Mouse (Mus musculus) heart, postnatal 0 days (tissue): ENCODE results near the gene Hdac10. TPM values are rescaled to one million over a fixed set of nuclear protein-coding genes. Genes with fewer than 3 reads are reported as not detected.

Experiments used
- ATAC-seq: fragments of 200-750 bp; cut with Nextera tagmentation; 2 replicates; pipeline ENCODE4 v1.8.0; 2017; ENCODE audit warnings: low read depth, moderate number of reproducible peaks, moderate library complexity; ENCODE audit not compliant: insufficient read depth
- DNase-seq: peaks from one replicate; pipeline ENCODE4 v3.0.0-alpha.2; 2016; ENCODE audit warnings: low spot score
- H3K27ac ChIP-seq: fragments of 300-500 bp; sonication (generic); 2 replicates; pipeline ENCODE4 v1.5.1; 2014; ENCODE audit warnings: low read depth, mild to moderate bottlenecking
- H3K27me3 ChIP-seq: fragments of 300-500 bp; sonication (generic); 2 replicates; pipeline ENCODE4 v1.6.1; 2014; ENCODE audit warnings: low read length, mixed read lengths; ENCODE audit not compliant: control insufficient read depth, insufficient read depth
- H3K36me3 ChIP-seq: fragments of 300-500 bp; sonication (generic); replicated peaks from 2 replicates; pipeline ENCODE4 v1.6.1; 2014; ENCODE audit warnings: low read length, mixed read lengths; ENCODE audit not compliant: control insufficient read depth, insufficient read depth
- H3K4me1 ChIP-seq: fragments of 300-500 bp; sonication (generic); 2 replicates; pipeline ENCODE4 v1.6.1; 2014; ENCODE audit warnings: antibody characterized with exemption; ENCODE audit not compliant: control insufficient read depth, insufficient read depth
- H3K4me2 ChIP-seq: fragments of 300-500 bp; sonication (generic); 2 replicates; pipeline ENCODE4 v1.6.1; 2014; ENCODE audit warnings: low read depth, mild to moderate bottlenecking, low read length, moderate library complexity
- H3K4me3 ChIP-seq: fragments of 300-500 bp; sonication (generic); 2 replicates; pipeline ENCODE4 v1.5.1; 2014; ENCODE audit warnings: low read depth, low read length
- H3K9ac ChIP-seq: fragments of 300-500 bp; sonication (generic); replicated peaks from 2 replicates; pipeline ENCODE4 v1.6.1; 2014; ENCODE audit warnings: low read depth, low read length, mixed read lengths
- H3K9me3 ChIP-seq: fragments of 300-500 bp; sonication (generic); replicated peaks from 2 replicates; pipeline ENCODE4 v1.6.1; 2016; ENCODE audit warnings: low read length; ENCODE audit not compliant: control insufficient read depth
- CTCF ChIP-seq: IDR thresholded peaks from 2 replicates; pipeline ENCODE4 v1.5.1; 2016; ENCODE audit warnings: antibody characterized with exemption, control low read depth, low read depth
- EP300 ChIP-seq: IDR thresholded peaks from 2 replicates; pipeline ENCODE4 v1.6.1; 2016; ENCODE audit warnings: antibody characterized with exemption, low read depth
- WGBS: fragments of 180-500 bp; shearing (Covaris S2); extraction: QIAGEN DNeasy Blood & Tissue Kit; methylation state at CpG from one replicate; pipeline ENCODE4 v1.1.7; 2014; 5-methylcytosine and 5-hydroxymethylcytosine counted together
- polyA plus RNA-seq: library from polyadenylated mRNA; unstranded; fragments of >200 nt; fragmentation: Nextera tagmentation; extraction: Ambion mirVana; gene quantifications from 2 replicates; pipeline ENCODE4 v1.2.1, GENCODE M21; 2015
- total RNA-seq: library from RNA; depleted of rRNA; stranded (reverse); fragments of >200 nt; gene quantifications from 2 replicates; pipeline ENCODE4 v1.2.3, GENCODE M21; 2014; ENCODE audit warnings: low replicate concordance

Hdac10 gene
- total and polyA plus RNA-seq, 2 experiments from 2014 or later: 10.8 to 14.9 TPM

GRCm38 (mm10) chr15:89169431-89169830 lies 40.9 kb upstream of the Hdac10 start:
- Histone ChIP-seq H3K9ac (peak overlapping the region; percentile 32; the same call in 1 of the 2 replicates), H3K4me1 (peaks cover 49% of the 10 kb centered on the region), H3K9me3 (no peaks in the 10 kb centered on the region), H3K27ac (peak overlapping the region; percentile 92), H3K4me2 (peak overlapping the region; percentile 48), H3K27me3 (no peaks in the 10 kb centered on the region), H3K36me3 (peaks cover 38% of the 10 kb centered on the region), H3K4me3 (peak overlapping the region; percentile 9; the same call in 1 of the 2 replicates)
- peak; percentile 94 for ATAC-seq
- 10% methylated on average over 10 of the region's 10 CpGs for WGBS
- TF ChIP-seq EP300: peak; percentile 54; the same call in 1 of the 2 replicates
- no peak for TF ChIP-seq CTCF
- DNase-seq: peak; percentile 95

- peaks cover 44% of the 10 kb centered on the region for H3K4me1 ChIP-seq
- TF ChIP-seq EP300 (no peak), CTCF (no peak)
- peak overlapping the region; percentile 17; the same call in 1 of the 2 replicates for H3K9ac ChIP-seq
- peak overlapping the region; percentile 92 for H3K27ac ChIP-seq
- H3K27me3 ChIP-seq: no peaks in the 10 kb centered on the region
- peak overlapping the region; percentile 48 for H3K4me2 ChIP-seq
- ATAC-seq (no peak), DNase-seq (no peak)
- H3K9me3 ChIP-seq: no peaks in the 10 kb centered on the region
- 29% methylated on average over 10 of the region's 10 CpGs for WGBS
- peaks cover 43% of the 10 kb centered on the region for H3K36me3 ChIP-seq
- H3K4me3 ChIP-seq: peak overlapping the region; percentile 9; the same call in 1 of the 2 replicates
Observed at GRCm38 (mm10) chr15:89168922-89169321, 40.4 kb upstream of the Hdac10 start.

- Histone ChIP-seq H3K27me3 (no peaks in the 10 kb centered on the region), H3K9ac (no peak overlapping the region), H3K9me3 (no peaks in the 10 kb centered on the region), H3K27ac (no peak overlapping the region), H3K36me3 (peaks cover 76% of the 10 kb centered on the region), H3K4me2 (no peak overlapping the region), H3K4me1 (peaks cover 20% of the 10 kb centered on the region), H3K4me3 (no peak overlapping the region)
- no peak for ATAC-seq
- 93% methylated on average over 12 of the region's 12 CpGs for WGBS
- DNase-seq: no peak
- TF ChIP-seq EP300 (no peak), CTCF (no peak)
Observed at GRCm38 (mm10) chr15:89165478-89165877, 37.0 kb upstream of the Hdac10 start.

GRCm38 (mm10) chr15:89161397-89161796 lies 32.9 kb upstream of the Hdac10 start:
- H3K36me3 ChIP-seq: peaks cover 96% of the 10 kb centered on the region
- H3K9ac ChIP-seq: no peak overlapping the region
- TF ChIP-seq EP300: no peak
- no peak for TF ChIP-seq CTCF
- WGBS: 83% methylated on average over 9 of the region's 9 CpGs
- H3K4me3 ChIP-seq: no peak overlapping the region
- DNase-seq: no peak
- H3K27me3 ChIP-seq: no peaks in the 10 kb centered on the region
- no peak overlapping the region for H3K27ac ChIP-seq
- no peak for ATAC-seq
- no peaks in the 10 kb centered on the region for H3K4me1 ChIP-seq
- no peaks in the 10 kb centered on the region for H3K9me3 ChIP-seq
- H3K4me2 ChIP-seq: no peak overlapping the region

GRCm38 (mm10) chr15:89158516-89158915 lies 30.0 kb upstream of the Hdac10 start:
- no peaks in the 10 kb centered on the region for H3K27me3 ChIP-seq
- no peak for ATAC-seq
- no peak overlapping the region for H3K27ac ChIP-seq
- H3K4me1 ChIP-seq: no peaks in the 10 kb centered on the region
- H3K9ac ChIP-seq: no peak overlapping the region
- no peak overlapping the region for H3K4me2 ChIP-seq
- no peak overlapping the region for H3K4me3 ChIP-seq
- H3K36me3 ChIP-seq: peaks cover 94% of the 10 kb centered on the region
- 89% methylated on average over 16 of the region's 16 CpGs for WGBS
- DNase-seq: no peak
- TF ChIP-seq CTCF: no peak
- no peak for TF ChIP-seq EP300
- no peaks in the 10 kb centered on the region for H3K9me3 ChIP-seq

GRCm38 (mm10) chr15:89157954-89158353 lies 29.5 kb upstream of the Hdac10 start:
- DNase-seq (no peak), ATAC-seq (no peak; the same call in 1 of the 2 replicates)
- H3K4me1 ChIP-seq: no peaks in the 10 kb centered on the region
- WGBS: 45% methylated on average over 7 of the region's 7 CpGs
- no peak overlapping the region for H3K4me3 ChIP-seq
- H3K9me3 ChIP-seq: no peaks in the 10 kb centered on the region
- no peak overlapping the region for H3K4me2 ChIP-seq
- H3K27me3 ChIP-seq: no peaks in the 10 kb centered on the region
- H3K36me3 ChIP-seq: peaks cover 88% of the 10 kb centered on the region
- TF ChIP-seq CTCF (peak; percentile 71), EP300 (no peak)
- no peak overlapping the region for H3K9ac ChIP-seq
- H3K27ac ChIP-seq: no peak overlapping the region
